Mouse (Mus musculus): Measurements from ENCODE around the gene Slc25a39.

Slc25a39 gene

DNA sequence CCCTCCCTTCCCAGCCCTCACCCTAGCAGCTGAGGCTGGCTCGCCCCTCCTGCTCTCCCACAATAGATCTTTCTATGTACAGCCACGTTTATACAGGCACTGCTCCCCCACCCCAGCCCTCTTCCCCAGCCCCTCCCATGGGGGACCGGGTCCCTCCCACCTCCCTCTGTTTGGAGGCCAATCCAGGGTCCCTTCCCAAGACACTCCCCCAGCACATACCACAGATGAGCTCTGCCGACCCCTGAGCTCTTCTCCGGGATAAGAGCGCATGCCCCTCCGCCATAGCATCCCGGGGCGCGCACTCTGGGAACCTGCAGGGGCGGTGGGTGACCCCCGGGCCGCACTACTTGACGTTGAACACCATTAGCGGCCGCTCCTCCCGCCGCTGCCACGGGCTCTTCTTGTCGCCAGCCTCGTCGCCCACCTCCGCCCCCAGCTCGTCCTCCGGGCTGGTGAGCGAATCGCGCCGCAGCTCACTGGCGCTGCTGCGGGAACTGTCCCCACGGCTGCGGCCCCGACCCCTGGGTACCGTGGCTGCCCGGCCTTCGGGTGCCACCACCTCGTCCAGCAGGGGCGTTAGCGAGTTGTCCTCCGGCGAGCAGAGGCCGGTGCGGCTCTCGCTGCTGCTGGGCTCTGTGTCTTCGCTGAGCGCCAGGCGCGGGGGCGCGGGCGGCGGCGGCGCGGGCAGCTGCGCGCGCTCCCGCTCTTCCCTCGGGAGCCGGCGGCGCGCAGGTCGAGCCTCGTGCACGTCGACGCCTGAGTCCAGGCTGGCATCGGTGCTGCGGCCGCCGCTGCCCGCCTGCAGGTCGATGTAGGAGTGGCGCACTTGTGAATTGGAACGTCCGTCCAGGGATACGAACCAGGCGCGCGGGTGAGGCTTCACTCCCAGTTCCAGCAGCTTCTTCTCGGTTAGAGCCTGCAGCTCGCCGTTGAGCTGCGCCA is 29.6 kb upstream of the Slc25a39 start:
- DNase-seq (ENCODE audit: extremely low read depth, low read depth, low spot score): no peak

DNA sequence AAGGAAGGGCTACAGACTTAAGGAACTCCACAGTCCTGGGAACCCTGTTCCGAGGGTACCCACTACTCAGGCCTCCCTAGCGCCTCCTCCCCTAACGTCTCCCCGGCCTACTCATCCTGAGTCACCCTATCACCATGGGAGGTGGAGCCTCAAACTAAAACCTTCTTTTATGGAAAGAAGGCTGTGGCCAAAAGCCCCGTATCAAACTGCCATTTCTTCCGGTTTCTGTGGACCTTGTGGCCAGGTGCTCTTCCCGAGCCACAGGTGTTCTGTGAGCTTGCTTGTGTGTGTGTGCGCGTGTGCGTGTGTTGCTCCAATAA is 28.7 kb upstream of the Slc25a39 start:
- DNase-seq (ENCODE audit: extremely low read depth, low read depth, low spot score): no peak

DNA sequence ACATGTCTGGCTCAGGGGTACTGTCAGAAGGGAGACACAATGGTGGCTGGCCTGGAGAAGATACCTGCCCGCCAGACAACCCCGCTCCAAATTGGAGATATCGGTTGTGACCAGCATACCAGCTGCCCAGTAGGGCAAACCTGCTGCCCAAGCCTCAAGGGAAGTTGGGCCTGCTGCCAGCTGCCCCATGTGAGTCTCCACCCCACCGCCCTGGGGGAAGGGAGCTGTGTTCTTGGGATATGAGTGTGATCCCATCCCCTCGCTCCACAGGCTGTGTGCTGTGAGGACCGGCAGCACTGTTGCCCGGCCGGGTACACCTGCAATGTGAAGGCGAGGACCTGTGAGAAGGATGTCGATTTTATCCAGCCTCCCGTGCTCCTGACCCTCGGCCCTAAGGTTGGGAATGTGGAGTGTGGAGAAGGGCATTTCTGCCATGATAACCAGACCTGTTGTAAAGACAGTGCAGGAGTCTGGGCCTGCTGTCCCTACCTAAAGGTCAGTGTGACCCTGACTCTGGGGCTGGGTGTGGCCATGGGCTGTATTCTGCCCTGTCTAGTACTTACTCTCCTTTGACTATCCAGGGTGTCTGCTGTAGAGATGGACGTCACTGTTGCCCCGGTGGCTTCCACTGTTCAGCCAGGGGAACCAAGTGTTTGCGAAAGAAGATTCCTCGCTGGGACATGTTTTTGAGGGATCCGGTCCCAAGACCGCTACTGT is 28.2 kb upstream of the Slc25a39 start:
- no peak for DNase-seq (ENCODE audit: extremely low read depth, low read depth, low spot score)

DNA sequence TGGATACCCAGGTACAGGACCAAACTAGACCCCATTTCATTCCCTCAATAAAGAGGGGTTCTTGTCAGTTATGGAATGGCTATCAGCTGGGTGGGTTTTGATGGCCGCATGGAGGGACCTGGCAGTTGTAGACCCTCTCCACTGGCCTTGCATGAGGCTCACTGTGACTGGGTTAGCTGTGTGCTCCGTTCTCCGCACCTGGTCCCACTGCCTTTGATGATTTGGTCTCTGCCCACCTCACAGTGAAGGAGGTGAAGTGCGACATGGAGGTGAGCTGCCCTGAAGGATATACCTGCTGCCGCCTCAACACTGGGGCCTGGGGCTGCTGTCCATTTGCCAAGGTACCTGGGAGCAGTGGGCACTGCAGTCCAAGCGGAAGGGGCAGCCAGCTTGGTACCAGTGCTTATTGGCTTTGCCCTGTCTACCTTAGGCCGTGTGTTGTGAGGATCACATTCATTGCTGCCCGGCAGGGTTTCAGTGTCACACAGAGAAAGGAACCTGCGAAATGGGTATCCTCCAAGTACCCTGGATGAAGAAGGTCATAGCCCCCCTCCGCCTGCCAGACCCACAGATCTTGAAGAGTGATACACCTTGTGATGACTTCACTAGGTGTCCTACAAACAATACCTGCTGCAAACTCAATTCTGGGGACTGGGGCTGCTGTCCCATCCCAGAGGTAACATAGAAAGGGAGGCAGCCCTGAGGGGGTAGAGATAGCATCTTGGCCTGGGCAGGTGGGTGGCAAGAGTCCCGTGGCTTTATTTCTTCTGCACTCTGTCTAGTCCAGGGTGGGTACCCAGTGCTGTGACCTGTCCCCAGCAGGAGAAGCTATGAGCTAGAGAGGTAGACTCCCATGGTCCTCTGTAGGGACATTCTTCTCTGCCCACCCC is 27.3 kb upstream of the Slc25a39 start:
- DNase-seq (ENCODE audit: extremely low read depth, low read depth, low spot score): no peak

DNA sequence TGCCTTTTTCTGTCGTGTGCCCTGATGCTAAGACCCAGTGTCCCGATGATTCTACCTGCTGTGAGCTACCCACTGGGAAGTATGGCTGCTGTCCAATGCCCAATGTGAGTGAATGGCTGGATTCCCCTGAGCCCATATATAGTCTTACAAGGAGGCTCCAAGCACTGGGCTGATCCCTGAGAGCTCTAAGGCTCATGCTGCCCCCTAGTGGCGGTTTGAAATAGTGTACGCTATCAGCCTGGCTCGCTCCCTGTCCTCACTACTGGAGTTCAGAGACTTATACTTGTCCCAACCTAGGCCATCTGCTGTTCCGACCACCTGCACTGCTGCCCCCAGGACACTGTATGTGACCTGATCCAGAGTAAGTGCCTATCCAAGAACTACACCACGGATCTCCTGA is 26.7 kb upstream of the Slc25a39 start:
- no peak for DNase-seq (ENCODE audit: extremely low read depth, low read depth, low spot score)

DNA sequence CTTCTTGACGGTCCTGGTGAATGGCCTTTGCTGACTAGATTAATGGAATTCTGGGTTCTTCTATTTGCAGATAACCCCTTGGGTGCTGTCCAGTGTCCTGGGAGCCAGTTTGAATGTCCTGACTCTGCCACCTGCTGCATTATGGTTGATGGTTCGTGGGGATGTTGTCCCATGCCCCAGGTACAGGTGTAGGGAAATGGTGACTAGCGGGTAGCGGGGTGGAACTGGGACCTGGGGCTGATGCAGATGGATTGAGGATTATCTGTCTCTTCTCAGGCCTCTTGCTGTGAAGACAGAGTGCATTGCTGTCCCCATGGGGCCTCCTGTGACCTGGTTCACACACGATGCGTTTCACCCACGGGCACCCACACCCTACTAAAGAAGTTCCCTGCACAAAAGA is 26.1 kb upstream of the Slc25a39 start:
- DNase-seq (ENCODE audit: extremely low read depth, low read depth, low spot score): no peak

DNA sequence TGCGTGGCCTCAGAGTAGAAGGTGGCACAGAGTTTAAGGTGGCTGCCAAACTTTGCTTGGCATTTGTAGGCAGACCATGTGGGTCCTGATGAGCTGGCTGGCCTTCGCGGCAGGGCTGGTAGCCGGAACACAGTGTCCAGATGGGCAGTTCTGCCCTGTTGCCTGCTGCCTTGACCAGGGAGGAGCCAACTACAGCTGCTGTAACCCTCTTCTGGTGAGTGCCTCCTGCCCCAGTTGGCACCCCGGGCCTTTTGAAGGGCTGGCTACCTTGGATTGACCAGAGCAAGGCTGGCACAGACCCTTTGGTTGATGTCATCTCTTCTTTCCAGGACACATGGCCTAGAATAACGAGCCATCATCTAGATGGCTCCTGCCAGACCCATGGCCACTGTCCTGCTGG is 25.1 kb upstream of the Slc25a39 start:
- no peak for DNase-seq (ENCODE audit: extremely low read depth, low read depth, low spot score)

DNA sequence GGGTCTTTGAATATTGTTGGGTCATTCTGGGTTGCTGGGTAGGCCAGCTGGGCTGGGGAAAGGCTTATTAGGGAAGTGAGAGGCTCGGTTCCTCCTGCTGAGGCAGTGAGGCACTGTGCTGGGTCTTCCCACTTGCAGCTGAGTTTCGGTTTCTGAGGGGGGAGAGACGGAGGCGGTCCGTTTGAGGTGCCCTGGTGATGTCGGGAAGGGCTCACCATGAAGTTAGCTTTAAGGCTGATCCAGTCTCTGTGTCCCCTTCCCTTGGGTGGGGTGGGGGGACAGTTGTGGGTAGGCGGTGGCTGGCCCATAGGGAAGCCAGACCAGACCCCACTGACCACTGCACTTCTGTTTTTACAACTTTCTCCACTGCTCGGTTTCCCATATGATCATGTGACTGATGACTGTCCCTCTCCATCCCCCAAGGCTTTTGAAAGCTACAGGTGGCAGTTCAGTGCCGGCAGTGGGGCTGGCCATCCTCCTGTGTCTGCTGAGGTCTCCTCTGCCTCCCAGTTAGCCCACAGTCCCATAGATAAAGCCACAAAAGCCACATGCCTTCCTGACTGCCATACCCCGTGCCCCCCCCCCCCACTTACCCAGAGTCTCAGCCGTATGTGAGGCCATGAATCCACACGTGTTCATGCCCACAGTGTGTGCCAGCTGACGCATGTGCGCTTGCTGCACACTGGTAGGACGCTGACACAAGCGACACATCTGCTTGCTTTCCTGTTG is 24.5 kb upstream of the Slc25a39 start:
- no peak for DNase-seq (ENCODE audit: extremely low read depth, low read depth, low spot score)

DNA sequence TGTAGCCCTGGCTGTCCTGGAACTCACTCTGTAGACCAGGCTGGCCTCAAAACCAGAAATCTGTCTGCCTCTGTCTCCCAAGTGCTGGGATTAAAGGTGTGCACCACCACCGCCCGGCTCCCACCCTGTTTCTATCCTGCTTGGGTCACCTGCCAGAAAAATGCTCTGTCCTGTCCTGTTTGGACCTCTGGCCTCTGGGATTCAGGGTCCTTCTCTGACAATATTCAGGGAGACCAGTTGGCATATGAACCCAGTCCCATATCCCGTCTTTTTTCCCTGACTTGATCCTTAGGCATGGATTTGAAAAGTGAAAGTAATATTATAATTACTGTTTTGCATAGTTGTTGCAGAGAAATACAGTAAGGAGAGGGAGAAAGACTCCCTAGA is 24.0 kb upstream of the Slc25a39 start:
- DNase-seq (ENCODE audit: extremely low read depth, low read depth, low spot score): no peak

DNA sequence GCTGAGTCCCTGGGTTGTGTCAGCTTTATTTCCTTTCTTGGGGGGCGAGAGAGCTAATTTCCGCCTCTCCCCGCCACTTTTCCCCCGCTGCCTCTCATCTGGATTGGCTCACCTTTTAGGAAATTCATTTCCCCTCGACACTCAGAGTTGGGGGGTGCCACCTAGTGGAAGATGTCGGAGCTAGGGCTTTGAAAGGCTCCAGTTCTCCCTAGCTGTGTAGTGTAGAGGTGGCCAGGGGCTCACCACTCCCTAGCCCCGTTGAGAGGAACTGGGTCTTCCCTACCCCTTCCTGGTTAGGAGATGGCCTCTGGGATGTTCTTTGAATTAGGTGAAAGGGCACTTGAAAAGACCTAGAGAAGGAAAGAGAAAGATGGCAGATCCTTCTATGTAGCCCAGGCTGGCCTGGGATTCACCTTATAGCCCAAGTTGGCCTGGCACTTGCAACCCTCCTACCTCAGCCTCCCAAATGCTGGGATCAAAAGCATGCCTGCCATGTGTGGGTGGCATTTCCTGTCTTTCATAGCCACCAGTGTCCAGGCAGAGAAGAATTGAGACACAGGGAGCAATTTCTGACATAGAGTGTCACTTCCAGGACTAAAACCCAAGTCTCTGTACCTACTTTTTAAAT is 23.4 kb upstream of the Slc25a39 start:
- DNase-seq (ENCODE audit: extremely low read depth, low read depth, low spot score): no peak

DNA sequence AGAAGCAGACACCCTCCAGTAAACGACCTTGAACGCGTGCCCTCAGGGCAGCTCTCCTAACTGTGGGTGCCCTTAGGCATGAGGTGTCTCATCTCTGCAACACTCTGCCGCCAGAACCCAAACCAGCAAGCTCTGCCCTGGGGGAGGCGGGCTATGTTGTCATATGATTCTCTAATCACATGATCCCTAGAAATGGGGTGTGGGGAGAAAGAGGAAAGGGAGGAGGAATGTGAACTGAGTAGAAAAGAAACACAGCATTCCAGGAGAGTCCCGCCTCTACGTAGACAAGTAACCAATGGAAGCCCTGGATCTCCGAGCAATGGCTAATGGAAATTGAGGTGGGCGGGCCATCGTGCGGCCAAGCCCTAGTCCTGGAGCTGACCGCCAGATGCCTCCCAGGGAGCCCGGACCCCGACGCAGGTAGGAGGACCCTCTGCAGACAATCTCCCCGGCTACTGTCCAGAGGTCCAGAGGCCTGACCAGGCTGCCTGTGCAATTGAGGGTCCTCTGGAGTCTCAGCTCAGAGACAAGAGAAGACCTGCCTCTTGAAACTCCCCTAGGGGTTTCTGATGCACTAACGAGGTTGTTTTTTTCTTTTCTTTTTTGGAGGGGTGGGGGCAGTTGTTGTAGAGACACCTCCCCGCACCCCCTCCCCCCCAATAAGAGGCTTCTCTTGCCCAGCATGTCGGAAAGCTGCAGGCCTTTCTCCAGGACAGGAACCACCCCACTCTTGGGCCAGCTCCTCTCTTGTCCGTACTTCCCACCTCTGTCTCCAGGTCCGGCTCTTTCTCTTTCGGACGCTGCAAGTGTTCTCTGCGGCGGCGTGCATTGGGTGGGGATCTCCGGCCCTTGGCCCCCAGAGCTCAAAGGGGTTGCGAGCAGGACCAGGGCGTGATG is 22.6 kb upstream of the Slc25a39 start, which contains the start of gene Grn:
Grn (plus strand) TSS at position 195 of the 897 bp plus-strand sequence.
- peak; percentile 76 for DNase-seq (ENCODE audit: extremely low read depth, low read depth, low spot score)

DNA sequence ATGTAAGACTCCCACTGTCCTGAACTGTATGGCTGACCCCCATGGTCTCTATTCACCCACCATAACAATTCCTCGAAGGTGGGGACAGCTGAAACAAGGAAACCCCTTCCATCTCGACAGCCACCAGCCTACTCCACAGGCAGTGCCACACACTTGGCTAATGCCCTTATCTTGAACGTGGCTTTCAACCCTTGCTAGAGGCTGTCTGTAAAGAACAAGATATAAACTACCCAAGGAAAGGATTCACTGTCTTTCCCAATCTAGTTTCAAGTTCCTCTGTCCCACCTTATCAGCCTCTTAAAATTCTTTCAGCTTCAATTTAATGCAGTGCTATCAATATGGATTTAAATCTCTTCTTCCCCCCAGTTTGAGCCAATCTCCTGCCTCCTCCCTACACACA is 21.8 kb upstream of the Slc25a39 start:
- DNase-seq (ENCODE audit: extremely low read depth, low read depth, low spot score): no peak

DNA sequence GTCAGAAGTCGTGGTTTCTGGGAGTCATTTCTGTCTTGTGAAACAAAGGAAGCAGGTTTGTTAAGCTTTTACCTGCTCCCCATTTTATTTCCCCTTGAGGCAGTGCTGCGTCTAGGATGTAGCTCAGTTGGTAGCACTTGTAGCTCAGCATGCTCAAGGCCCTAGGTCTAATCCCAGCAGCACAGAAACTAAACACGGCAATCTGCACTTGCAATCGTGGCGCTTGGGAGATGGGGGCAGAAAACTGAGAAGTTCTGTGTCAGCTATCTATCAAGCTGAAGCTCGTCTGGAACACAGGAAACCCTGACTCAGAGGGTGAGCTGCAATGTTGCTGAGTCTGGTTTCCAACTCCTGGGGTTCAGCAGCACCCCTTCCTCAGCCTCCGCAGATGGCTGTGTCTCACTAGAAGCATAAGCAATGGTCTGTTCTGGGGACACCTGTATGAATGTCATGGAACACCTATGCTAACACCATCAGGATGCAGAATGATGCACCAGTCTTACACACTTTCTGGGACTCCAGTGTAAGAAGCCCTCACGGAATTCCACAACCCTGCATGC is 21.3 kb upstream of the Slc25a39 start:
- DNase-seq (ENCODE audit: extremely low read depth, low read depth, low spot score): no peak

DNA sequence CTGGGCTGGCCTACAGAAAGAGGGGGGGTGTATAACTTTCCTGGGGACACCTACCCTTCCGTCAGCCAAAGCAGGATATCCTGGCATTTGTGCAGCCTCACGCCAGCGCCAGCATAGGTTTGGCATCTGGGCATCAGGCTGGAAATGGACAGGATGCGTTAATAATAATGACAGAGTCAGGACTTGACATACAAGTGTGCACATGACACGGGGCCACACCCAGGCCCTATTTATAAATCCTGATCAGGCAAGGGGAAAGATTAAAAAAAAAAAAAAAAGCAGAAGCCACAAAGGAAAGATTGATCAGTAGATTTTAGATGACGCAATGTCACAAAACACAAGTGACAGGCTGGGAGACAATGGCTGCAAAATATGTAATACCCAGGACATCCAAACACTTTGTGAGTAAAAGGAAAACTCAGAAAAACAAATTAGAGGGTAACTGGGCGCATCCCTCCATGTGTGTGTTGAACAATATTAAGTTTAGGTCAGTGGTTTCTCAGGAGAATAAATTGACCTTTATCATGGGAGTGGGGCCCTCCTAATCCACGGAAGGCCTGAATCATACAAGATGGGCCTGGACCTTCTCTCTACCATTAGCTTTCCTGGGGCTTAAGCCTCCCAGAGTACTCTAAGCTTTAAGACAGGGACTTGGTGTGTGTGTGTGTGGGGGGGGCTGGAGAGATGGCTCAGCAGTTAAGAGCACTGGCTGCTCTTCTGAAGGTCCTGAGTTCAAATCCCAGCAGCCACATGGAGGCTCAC is 18.0 kb upstream of the Slc25a39 start:
- no peak for DNase-seq (ENCODE audit: extremely low read depth, low read depth, low spot score)

DNA sequence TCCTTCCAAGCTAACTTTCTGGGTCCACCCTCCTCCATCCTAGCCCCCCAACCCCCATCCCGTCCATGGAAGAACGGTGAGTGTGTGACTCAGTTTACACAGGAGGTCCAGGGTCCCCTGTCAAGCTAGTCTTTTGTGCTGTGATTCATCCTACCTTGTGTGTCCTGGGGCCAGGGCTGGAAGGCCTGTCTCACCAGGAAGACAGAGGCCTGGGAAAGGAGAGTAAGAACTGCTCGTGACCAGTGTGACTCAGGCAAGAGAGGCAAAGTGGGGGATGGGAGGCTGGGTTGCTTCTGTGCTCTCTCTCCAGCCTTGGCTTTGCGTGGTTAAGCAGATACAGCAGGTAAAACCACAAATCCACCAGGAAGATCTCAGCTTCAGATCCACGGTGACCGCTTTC is 16.9 kb upstream of the Slc25a39 start:
- no peak for DNase-seq (ENCODE audit: extremely low read depth, low read depth, low spot score)

DNA sequence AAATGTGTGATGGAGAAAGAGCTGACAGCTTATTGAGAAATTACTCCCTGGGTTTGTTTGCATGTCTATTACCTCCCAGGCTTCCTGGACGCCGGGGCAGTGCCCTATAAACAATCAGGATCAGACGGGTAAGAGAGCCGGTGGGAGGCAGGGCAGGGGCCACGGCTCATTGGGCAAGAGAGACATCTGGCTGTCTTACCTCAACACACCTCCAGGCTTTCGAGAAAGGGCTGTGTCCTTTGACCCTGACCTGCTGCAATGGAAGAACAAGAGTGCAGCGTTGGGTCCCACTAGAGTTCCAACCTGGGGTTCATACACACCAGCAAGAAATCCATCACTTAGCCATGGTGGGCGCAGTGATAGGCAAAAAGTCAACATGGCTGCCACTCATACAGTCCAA is 13.8 kb upstream of the Slc25a39 start:
- DNase-seq (ENCODE audit: extremely low read depth, low read depth, low spot score): no peak

DNA sequence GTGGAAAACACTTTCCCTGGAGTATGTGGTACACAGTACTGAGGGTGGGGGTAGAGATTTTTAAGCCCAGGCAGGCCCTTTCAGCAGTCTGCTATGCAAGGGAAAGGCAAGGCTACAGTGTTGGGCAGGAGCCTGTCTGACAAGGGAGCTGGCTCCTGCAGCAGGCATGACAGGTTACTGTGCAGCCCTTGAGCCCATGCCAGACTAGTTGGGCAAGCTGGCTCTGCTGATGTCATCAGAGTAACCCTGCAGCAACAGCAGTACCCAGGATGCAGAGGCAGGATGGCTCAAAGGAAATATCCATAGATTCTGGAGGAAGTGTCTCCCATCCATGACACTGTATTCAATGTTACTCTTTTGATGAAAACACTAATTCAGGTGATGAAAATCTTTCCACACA is 11.1 kb upstream of the Slc25a39 start:
- DNase-seq (ENCODE audit: extremely low read depth, low read depth, low spot score): no peak

DNA sequence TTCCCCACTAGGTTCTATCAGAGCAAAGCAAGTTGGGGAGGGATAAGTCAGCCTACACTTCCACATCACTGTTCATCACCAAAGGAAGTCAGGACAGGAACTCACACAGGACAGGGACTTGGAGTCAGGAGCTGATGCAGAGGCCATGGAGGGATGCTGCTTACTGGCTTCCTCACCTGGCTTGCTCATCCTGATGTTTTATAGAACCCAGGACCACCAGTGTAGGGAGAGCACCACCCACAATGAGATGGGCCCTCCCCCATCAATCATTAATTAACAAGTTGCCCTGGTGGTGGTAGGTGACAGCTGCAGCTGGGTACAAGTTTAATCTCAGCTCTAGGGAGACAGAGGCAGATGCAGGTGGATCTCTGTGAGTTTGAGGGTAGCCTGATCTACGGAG is 9.4 kb upstream of the Slc25a39 start:
- DNase-seq (ENCODE audit: extremely low read depth, low read depth, low spot score): no peak

Data from fat pad, adult 2 months (tissue).